Mouse (Mus musculus) liver, postnatal 0 days (tissue): ENCODE results near the gene Uba6. TPM values are rescaled to one million over a fixed set of nuclear protein-coding genes. Genes with fewer than 3 reads are reported as not detected.

ENCODE experiments used
- ATAC-seq: fragments of 200-750 bp; cut with Nextera tagmentation; 2 replicates; pipeline ENCODE4 v1.8.0; 2017; ENCODE audit warnings: mild to moderate bottlenecking, moderate library complexity
- DNase-seq: peaks from one replicate; pipeline ENCODE4 v3.0.0-alpha.2; 2016
- H3K27ac ChIP-seq: fragments of 300-500 bp; sonication (generic); 2 replicates; pipeline ENCODE4 v1.5.1; 2014; ENCODE audit warnings: antibody characterized with exemption, moderate library complexity, mild to moderate bottlenecking, low read depth
- H3K27me3 ChIP-seq: fragments of 300-500 bp; sonication (generic); 2 replicates; pipeline ENCODE4 v1.6.1; 2014; ENCODE audit warnings: low read length, control low read depth, mixed read lengths; ENCODE audit not compliant: insufficient read depth
- H3K36me3 ChIP-seq: fragments of 300-500 bp; sonication (generic); replicated peaks from 2 replicates; pipeline ENCODE4 v1.6.1; 2014; ENCODE audit warnings: mild to moderate bottlenecking, control low read depth, low read length, moderate library complexity, mixed read lengths; ENCODE audit not compliant: insufficient read depth
- H3K4me1 ChIP-seq: fragments of 300-500 bp; sonication (generic); 2 replicates; pipeline ENCODE4 v1.6.1; 2014; ENCODE audit warnings: antibody characterized with exemption, mild to moderate bottlenecking, control low read depth; ENCODE audit not compliant: insufficient read depth
- H3K4me2 ChIP-seq: fragments of 300-500 bp; sonication (generic); 2 replicates; pipeline ENCODE4 v1.6.1; 2014; ENCODE audit warnings: low read depth, mild to moderate bottlenecking, low read length, moderate library complexity, mixed read lengths
- H3K4me3 ChIP-seq: fragments of 300-500 bp; sonication (generic); 2 replicates; pipeline ENCODE4 v1.5.1; 2014; ENCODE audit warnings: low read depth, low read length
- H3K9ac ChIP-seq: fragments of 300-500 bp; sonication (generic); replicated peaks from 2 replicates; pipeline ENCODE4 v1.6.1; 2014; ENCODE audit warnings: mild to moderate bottlenecking, moderate library complexity
- H3K9me3 ChIP-seq: fragments of 300-500 bp; sonication (generic); 2 replicates; pipeline ENCODE4 v1.6.1; 2016; ENCODE audit warnings: mild to moderate bottlenecking, control low read depth, low read length, mixed read lengths
- CTCF ChIP-seq: sonication (generic); IDR thresholded peaks from 2 replicates; pipeline ENCODE4 v1.5.1; 2016; ENCODE audit warnings: antibody characterized with exemption, low read depth
- EP300 ChIP-seq: IDR thresholded peaks from 2 replicates; pipeline ENCODE4 v1.6.1; 2016; ENCODE audit warnings: antibody characterized with exemption, low read depth, mild to moderate bottlenecking
- WGBS: fragments of 180-500 bp; shearing (Covaris S2); extraction: QIAGEN DNeasy Blood & Tissue Kit; methylation state at CpG from one replicate; pipeline ENCODE4 v1.1.7; 2014; ENCODE audit not compliant: insufficient replicate concordance; 5-methylcytosine and 5-hydroxymethylcytosine counted together
- polyA plus RNA-seq: library from polyadenylated mRNA; unstranded; fragments of >200 nt; fragmentation: Nextera tagmentation; extraction: Ambion mirVana; gene quantifications from 2 replicates; pipeline ENCODE4 v1.2.1, GENCODE M21; 2015

Gene Uba6
- polyA plus RNA-seq, 1 experiment from 2014 or later, result 1.9 TPM

DNA sequence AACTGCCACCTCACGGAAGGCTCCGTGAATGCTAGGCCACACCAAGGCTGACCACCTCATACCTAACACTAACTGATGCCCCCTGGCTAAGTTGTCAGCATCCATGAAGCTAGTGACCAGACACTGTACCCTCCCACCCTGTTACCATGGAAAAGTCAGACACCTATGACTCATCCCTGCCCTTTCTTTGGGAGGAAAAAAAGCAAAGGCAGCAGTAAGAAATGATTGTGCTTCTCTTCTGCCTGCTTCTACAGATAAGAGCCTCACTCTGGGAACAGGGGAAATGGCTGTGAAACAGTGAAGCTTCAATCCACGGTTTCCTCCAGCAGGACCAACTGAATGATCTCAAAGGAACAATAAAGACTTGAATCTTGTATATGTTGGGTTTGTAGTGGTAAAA, 104.2 kb downstream of the Uba6 start:
- 25% methylated on average over 3 of the region's 3 CpGs for WGBS
- Histone ChIP-seq H3K9me3 (no peaks in the 10 kb centered on the region), H3K4me2 (no peak overlapping the region), H3K27ac (peak overlapping the region; percentile 58; the same call in 1 of the 2 replicates), H3K27me3 (no peaks in the 10 kb centered on the region), H3K9ac (no peak overlapping the region), H3K4me1 (peaks cover 27% of the 10 kb centered on the region), H3K36me3 (no peaks in the 10 kb centered on the region), H3K4me3 (no peak overlapping the region)
- DNase-seq (no peak), ATAC-seq (no peak)
- TF ChIP-seq CTCF (no peak), EP300 (no peak)

- 0% methylated on average over 17 of the region's 17 CpGs for WGBS
- H3K4me1 ChIP-seq, result peaks cover 32% of the 10 kb centered on the region
- H3K4me3 ChIP-seq, result peak overlapping the region; percentile 74
- H3K9me3 ChIP-seq, result no peaks in the 10 kb centered on the region
- H3K36me3 ChIP-seq, result no peaks in the 10 kb centered on the region
- H3K4me2 ChIP-seq, result peak overlapping the region; percentile 85
- H3K27me3 ChIP-seq, result no peaks in the 10 kb centered on the region
- DNase-seq (peak; percentile 92), ATAC-seq (peak; percentile 22)
- H3K27ac ChIP-seq, result peak overlapping the region; percentile 66
- TF ChIP-seq CTCF, result peak; percentile 95
- no peak for TF ChIP-seq EP300
- H3K9ac ChIP-seq, result peak overlapping the region; percentile 58; the same call in 1 of the 2 replicates
Observed at GRCm38 (mm10) chr5:86066551-86066929, 106.1 kb downstream of the Uba6 start.

DNA sequence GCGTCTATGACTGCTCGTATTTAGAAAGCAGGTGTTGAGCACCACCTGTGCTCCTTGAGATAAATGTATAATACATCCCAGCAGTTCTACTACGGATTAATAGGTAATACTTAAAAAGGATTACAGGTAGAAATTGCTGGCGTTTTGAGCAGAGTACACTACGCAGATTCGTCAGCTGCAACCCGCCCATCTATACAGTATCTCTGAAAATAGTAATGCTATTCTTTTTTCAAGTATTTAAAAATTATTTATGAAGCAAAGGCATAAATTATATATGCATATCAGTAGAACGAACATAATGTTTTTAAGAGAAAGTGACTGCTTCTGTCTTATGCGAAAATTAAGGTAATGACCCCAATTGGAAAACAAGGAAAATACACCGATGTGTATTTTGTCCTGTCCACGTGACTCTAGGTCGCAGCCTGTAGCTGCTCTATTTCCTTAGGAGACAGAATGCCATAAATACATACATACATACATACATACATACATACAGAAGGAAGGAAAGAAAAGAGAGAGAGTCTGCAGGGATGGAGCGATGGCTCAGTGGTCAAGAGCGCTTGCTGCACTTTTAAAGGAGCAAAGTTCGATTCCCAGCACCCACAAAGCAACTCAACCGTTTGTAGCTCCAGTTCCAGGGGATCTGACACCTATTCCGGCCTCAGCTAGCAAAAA, 106.6 kb downstream of the Uba6 start:
- no peaks in the 10 kb centered on the region for H3K9me3 ChIP-seq
- ATAC-seq, result peak; percentile 35
- H3K27me3 ChIP-seq, result no peaks in the 10 kb centered on the region
- peak overlapping the region; percentile 47; the same call in 1 of the 2 replicates for H3K9ac ChIP-seq
- TF ChIP-seq CTCF, result no peak
- no peak for TF ChIP-seq EP300
- H3K27ac ChIP-seq, result peak overlapping the region; percentile 66
- under 1% methylated on average over 17 of the region's 17 CpGs for WGBS
- no peak for DNase-seq
- peak overlapping the region; percentile 74 for H3K4me3 ChIP-seq
- H3K4me1 ChIP-seq, result peaks cover 32% of the 10 kb centered on the region
- peak overlapping the region; percentile 85 for H3K4me2 ChIP-seq
- H3K36me3 ChIP-seq, result no peaks in the 10 kb centered on the region

DNA sequence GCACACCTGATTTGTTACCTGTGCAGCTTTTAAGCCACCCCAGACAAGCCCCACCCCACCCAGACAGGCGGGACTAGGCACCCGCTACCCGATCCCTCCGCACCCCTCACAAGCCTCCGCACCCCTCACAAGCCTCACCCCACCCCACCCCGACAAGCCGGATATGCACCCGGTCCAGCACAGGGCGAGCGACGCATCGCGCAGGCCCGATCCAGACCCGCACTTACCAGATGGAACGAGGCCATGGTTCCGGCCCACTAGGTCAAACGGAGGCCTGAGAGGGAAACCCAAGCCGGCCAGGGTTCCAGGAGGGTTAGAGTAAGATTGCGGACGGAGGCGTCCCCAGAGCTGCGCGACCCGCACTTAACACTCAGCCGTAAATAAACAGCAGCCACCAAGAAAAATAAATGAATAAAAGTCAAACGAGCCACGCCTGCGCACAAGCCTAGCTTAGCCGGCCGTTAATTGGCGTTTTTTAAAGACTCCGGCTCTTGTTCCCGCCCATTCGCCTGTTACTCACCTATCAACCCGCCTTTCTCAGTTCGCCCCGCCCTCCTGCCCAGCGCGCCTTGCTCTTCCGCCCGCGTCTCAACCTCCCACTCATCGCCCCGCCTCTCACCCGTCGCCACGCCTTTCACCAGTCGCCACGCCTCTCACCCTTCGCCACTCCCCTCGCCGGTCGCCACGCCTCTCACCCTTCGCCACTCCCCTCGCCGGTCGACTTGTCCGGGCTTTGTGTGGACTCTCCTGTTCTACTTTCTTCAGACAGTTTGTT, 107.3 kb downstream of the Uba6 start, which contains the start of gene Cenpc1:
Gene Cenpc1 (minus strand): TSS at position 483 of the 775 bp plus-strand sequence.
- peak within 1 kb of the TSS; percentile 77 for H3K9ac ChIP-seq
- peak within 1 kb of the TSS; percentile 85 for H3K4me2 ChIP-seq
- H3K4me1 ChIP-seq, result peaks cover 32% of the 10 kb centered on the region
- no peaks in the 10 kb centered on the region for H3K27me3 ChIP-seq
- H3K9me3 ChIP-seq, result no peaks in the 10 kb centered on the region
- under 1% methylated on average over 60 of the region's 60 CpGs for WGBS
- TF ChIP-seq CTCF (no peak), EP300 (0 out of 2 replicates have a peak, but pooled peaks have one; percentile 15)
- peak within 1 kb of the TSS; percentile 94 for H3K27ac ChIP-seq
- DNase-seq, result peak; percentile 99
- no peaks in the 10 kb centered on the region for H3K36me3 ChIP-seq
- peak; percentile 92 for ATAC-seq
- H3K4me3 ChIP-seq, result peak within 1 kb of the TSS; percentile 74

GRCm38 (mm10) chr5:86063501-86063900, 109.1 kb downstream of the Uba6 start:
- peak overlapping the region; percentile 74; the same call in 1 of the 2 replicates for H3K4me3 ChIP-seq
- 0 out of 2 replicates have a peak overlapping the region, but pooled peaks have one; percentile 77 for H3K9ac ChIP-seq
- no peak for DNase-seq
- peaks cover 26% of the 10 kb centered on the region for H3K4me1 ChIP-seq
- no peak overlapping the region for H3K27ac ChIP-seq
- H3K27me3 ChIP-seq, result no peaks in the 10 kb centered on the region
- H3K9me3 ChIP-seq, result no peaks in the 10 kb centered on the region
- peaks cover 4% of the 10 kb centered on the region for H3K36me3 ChIP-seq
- WGBS, result 56% methylated on average over 1 of the region's 1 CpGs
- H3K4me2 ChIP-seq, result peak overlapping the region; percentile 68
- TF ChIP-seq CTCF, result no peak
- TF ChIP-seq EP300, result no peak
- ATAC-seq, result no peak

Other genes with a start within 250 kb of the Uba6 start
- 7.1 and 8.8 TPM in 2 replicates for gene Cenpc1, start 107.2 kb downstream of the Uba6 start, polyA plus RNA-seq
- gene Stap1, start 101.1 kb downstream of the Uba6 start, polyA plus RNA-seq, result 3.9 and 4.1 TPM in 2 replicates
- not detected in 2 replicates for gene Gnrhr, start 25.1 kb upstream of the Uba6 start, polyA plus RNA-seq
- not detected in 2 replicates for gene Tmprss11c, start 116.5 kb upstream of the Uba6 start, polyA plus RNA-seq
- gene Tmprss11d, start 200.6 kb upstream of the Uba6 start, polyA plus RNA-seq, result not detected in 2 replicates